Mouse (Mus musculus) G1E (cell line): ENCODE data around the gene Ctnnbl1.

Source experiments
- CTCF ChIP-seq: IDR thresholded peaks from 2 replicates; pipeline ENCODE4 v1.5.1; 2012; ENCODE audit warnings: low read depth, low read length, inconsistent platforms, mixed read lengths
- GATA1 ChIP-seq: IDR thresholded peaks from 2 replicates; pipeline ENCODE4 v1.6.1; 2012; ENCODE audit warnings: borderline replicate concordance, low read length, inconsistent platforms, mixed read lengths

DNA sequence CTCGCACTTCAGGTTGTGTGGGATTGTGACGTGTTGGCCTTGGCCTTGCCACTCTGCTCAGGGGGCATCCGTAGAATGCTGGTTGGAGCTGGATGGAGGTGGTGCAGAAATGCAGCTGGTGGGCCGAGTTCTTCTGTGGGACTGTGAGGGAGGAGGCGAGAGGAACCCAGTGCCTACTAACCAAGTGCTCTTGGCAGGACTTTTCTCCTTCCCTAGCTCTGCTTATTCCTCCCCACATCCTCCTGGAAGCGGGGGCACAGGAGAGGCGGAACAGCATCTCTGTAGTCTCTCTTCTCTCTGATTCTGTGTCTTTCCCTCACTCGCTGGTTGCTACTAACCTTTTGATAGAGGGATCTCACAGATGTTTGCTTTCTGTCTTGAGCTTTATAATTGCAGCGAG is 62.3 kb downstream of the Ctnnbl1 start:
- no peak for TF ChIP-seq CTCF
- no peak for TF ChIP-seq GATA1
